8 mouse cellular contexts compared by ENCODE assay signal in the genomic region with DNA sequence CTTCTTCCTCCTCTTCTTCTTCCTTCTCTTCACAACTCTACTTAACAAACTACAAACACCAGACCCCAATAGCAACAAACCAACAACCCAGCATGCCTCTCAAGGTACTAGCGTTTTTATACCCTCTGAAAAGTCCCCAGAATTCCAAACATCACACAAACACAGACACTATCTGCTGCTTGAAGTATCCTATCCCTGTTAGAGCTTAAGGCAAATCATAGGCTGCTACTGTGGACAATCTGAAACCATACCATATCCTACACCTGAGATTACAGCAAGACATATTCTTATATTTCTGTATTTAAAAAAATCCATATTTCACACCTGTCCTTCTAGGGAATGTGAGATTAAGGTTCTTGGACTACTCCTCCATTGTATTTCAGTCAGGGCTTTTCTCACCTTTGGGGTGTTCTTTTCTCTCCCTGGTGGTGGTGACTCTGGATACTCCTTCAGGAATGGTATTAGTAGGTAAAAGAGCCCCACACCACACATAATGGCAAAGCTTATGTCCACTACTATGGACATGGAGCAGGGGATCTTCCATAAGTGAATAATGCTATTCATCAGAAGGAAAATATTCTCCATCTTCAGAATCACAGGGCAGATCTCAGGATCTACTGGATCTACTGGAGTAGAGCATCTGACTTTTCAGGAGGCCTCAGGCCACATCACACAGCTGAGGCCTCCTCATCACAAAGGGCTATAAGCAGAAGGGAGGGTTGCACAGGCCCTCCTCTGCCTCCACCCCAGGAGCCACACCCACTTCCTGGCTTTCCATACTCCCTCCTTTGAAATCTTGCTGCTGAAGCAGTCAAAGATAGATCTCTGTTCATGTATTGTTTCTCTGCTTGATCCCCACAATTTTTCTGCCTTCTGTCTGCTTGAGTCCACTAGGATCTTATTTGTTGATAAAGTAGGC. TPM values are rescaled to one million over a fixed set of nuclear protein-coding genes. Genes with fewer than 3 reads are reported as not detected.
A peak's percentile ranks its signal among the peaks of the same experiment; 100 is the strongest.
DNase-seq lines count a peak whose midpoint lies in the region; ATAC-seq and TF ChIP-seq lines count a peak whose summit lies in the region.

A gene (minus strand): TSS at position 619 of the 919 bp plus-strand sequence.

- no peak within 1 kb of the TSS for H3K4me3 ChIP-seq in intestine, embryonic 15.5 days (replicated peaks)
- no peak within 1 kb of the TSS for H3K4me3 ChIP-seq in limb, embryonic 12.5 days (replicated peaks)
- no peak within 1 kb of the TSS for H3K4me3 ChIP-seq in midbrain, embryonic 12.5 days
- H3K4me3 ChIP-seq in stomach, postnatal 0 days (ENCODE audit: low read depth, low read length): no peak within 1 kb of the TSS

- no peak within 1 kb of the TSS for H3K4me2 ChIP-seq in intestine, embryonic 15.5 days (replicated peaks)
- H3K4me2 ChIP-seq in limb, embryonic 12.5 days: no peak within 1 kb of the TSS
- H3K4me2 ChIP-seq in midbrain, embryonic 12.5 days (replicated peaks): no peak within 1 kb of the TSS
- H3K4me2 ChIP-seq in stomach, postnatal 0 days (replicated peaks; ENCODE audit: low read depth): no peak within 1 kb of the TSS

- peak; percentile 82 for ATAC-seq in intestine, embryonic 15.5 days
- peak; percentile 88 for ATAC-seq in limb, embryonic 12.5 days (ENCODE audit: insufficient number of reproducible peaks, insufficient read depth, low FRiP score, low TSS enrichment, low read depth)
- ATAC-seq in midbrain, embryonic 12.5 days (ENCODE audit: low FRiP score, low read depth): peak; percentile 85
- ATAC-seq in stomach, postnatal 0 days (ENCODE audit: low FRiP score, low TSS enrichment): peak; percentile 86

- TF ChIP-seq EP300 in stomach, postnatal 0 days (optimal IDR thresholded peaks at IDR 0.05): no peak

- 37% methylated on average over 1 of the region's 1 CpGs for WGBS in intestine, embryonic 15.5 days
- WGBS in limb, embryonic 12.5 days: 39% methylated on average over 1 of the region's 1 CpGs
- whole genome bisulfite sequencing in midbrain, embryonic 12.5 days: 30% methylated on average over 1 of the region's 1 CpGs
- 33% methylated on average over 1 of the region's 1 CpGs for WGBS in stomach, postnatal 0 days

- H3K9me3 ChIP-seq in intestine, embryonic 15.5 days: no peaks in the 10 kb centered on the region
- no peaks in the 10 kb centered on the region for H3K9me3 ChIP-seq in limb, embryonic 12.5 days
- H3K9me3 ChIP-seq in midbrain, embryonic 12.5 days: no peaks in the 10 kb centered on the region
- H3K9me3 ChIP-seq in stomach, postnatal 0 days (ENCODE audit: control insufficient read depth, low read length): no peaks in the 10 kb centered on the region

- H3K36me3 ChIP-seq in intestine, embryonic 15.5 days: no peaks in the 10 kb centered on the region
- no peaks in the 10 kb centered on the region for H3K36me3 ChIP-seq in limb, embryonic 12.5 days
- no peaks in the 10 kb centered on the region for H3K36me3 ChIP-seq in midbrain, embryonic 12.5 days
- H3K36me3 ChIP-seq in stomach, postnatal 0 days (ENCODE audit: control insufficient read depth, insufficient read depth, low read length): no peaks in the 10 kb centered on the region

- no peak within 1 kb of the TSS for H3K9ac ChIP-seq in intestine, embryonic 15.5 days
- H3K9ac ChIP-seq in limb, embryonic 12.5 days (replicated peaks): no peak within 1 kb of the TSS
- no peak within 1 kb of the TSS for H3K9ac ChIP-seq in midbrain, embryonic 12.5 days (replicated peaks)
- no peak within 1 kb of the TSS for H3K9ac ChIP-seq in stomach, postnatal 0 days (ENCODE audit: low read length)

- no peaks in the 10 kb centered on the region for H3K27me3 ChIP-seq in intestine, embryonic 15.5 days (replicated peaks)
- H3K27me3 ChIP-seq in limb, embryonic 12.5 days: no peaks in the 10 kb centered on the region
- H3K27me3 ChIP-seq in midbrain, embryonic 12.5 days: no peaks in the 10 kb centered on the region
- no peaks in the 10 kb centered on the region for H3K27me3 ChIP-seq in stomach, postnatal 0 days (ENCODE audit: control insufficient read depth, insufficient read depth, low read length)

- DNase-seq in right cerebral cortex, adult 2 months (ENCODE audit: low spot score in 2 of 2): peak; percentile 4 to 10
- no peak for DNase-seq in right cerebral cortex, postnatal 14 days
- DNase-seq in embryo, embryonic 9.5 days (ENCODE audit: extremely low spot score): peak; percentile 36
- peak; percentile 93 for DNase-seq in heart, adult 11 months
- DNase-seq in stomach, postnatal 0 days (ENCODE audit: low spot score): peak; percentile 26

- H3K4me1 ChIP-seq in intestine, embryonic 15.5 days (replicated peaks): no peaks in the 10 kb centered on the region
- H3K4me1 ChIP-seq in limb, embryonic 12.5 days (replicated peaks): no peaks in the 10 kb centered on the region
- H3K4me1 ChIP-seq in midbrain, embryonic 12.5 days: no peaks in the 10 kb centered on the region
- H3K4me1 ChIP-seq in stomach, postnatal 0 days (replicated peaks; ENCODE audit: control insufficient read depth, insufficient read depth): no peaks in the 10 kb centered on the region

- TF ChIP-seq CTCF in stomach, postnatal 0 days (IDR thresholded peaks at IDR 0.05; ENCODE audit: low read depth): no peak

- no peak within 1 kb of the TSS for H3K27ac ChIP-seq in intestine, embryonic 15.5 days
- no peak within 1 kb of the TSS for H3K27ac ChIP-seq in limb, embryonic 12.5 days
- no peak within 1 kb of the TSS for H3K27ac ChIP-seq in midbrain, embryonic 12.5 days (replicated peaks)
- no peak within 1 kb of the TSS for H3K27ac ChIP-seq in stomach, postnatal 0 days (replicated peaks)

RNA-seq across cellular contexts. Expression of the gene that starts here (rescaled TPM):
- polyA plus RNA-seq in intestine, embryonic 15.5 days (2015; fragmentation: Nextera tagmentation; extraction: Ambion mirVana): not detected in 2 replicates
- not detected in 2 replicates for polyA plus RNA-seq in limb, embryonic 12.5 days (2016; fragmentation: Nextera tagmentation; extraction: Ambion mirVana)
- not detected in 2 replicates for polyA plus RNA-seq in midbrain, embryonic 12.5 days (2016; fragmentation: Nextera tagmentation; extraction: Ambion mirVana)
- polyA plus RNA-seq in stomach, postnatal 0 days (2015; fragmentation: Nextera tagmentation; extraction: Ambion mirVana): not detected in 2 replicates

Comparison
In these comparisons a context has a peak if more than half of its experiments do, and no peak if none do; other contexts are left out.
1. Peak in ATAC-seq in intestine, embryonic 15.5 days; RNA of the gene not detected or under 1 TPM.
2. Peak in ATAC-seq in limb, embryonic 12.5 days; RNA of the gene not detected or under 1 TPM.
3. Peak in ATAC-seq in midbrain, embryonic 12.5 days; RNA of the gene not detected or under 1 TPM.
4. Peak in DNase-seq and ATAC-seq in stomach, postnatal 0 days; RNA of the gene not detected or under 1 TPM.